Mouse (Mus musculus) C3H10T1/2 (cell line): Measurements from ENCODE around the gene Tax1bp1. TPM values are rescaled to one million over a fixed set of nuclear protein-coding genes. Genes with fewer than 3 reads are reported as not detected.

Source experiments
- polyA plus RNA-seq, 2 experiments: library from polyadenylated mRNA; unstranded; fragments of >200 nt; fragmentation: generic; extraction: Trizol; gene quantifications; one replicate each; pipeline ENCODE4 v1.2.1; 2012; ENCODE audit warnings: missing spikeins in 2 of 2

The Tax1bp1 gene
- polyA plus RNA-seq = 10 to 100 TPM in 1 of 2 experiments, 1 to 10 TPM in 1; 1.4 to 18.4 TPM

GRCm38 (mm10) chr6:52713104-52713896, at the start of gene Tax1bp1:
TSS of gene Tax1bp1 (plus strand) at chr6:52713729.

Other genes starting within 250 kb of the Tax1bp1 start
- gene Hibadh, start 73.3 kb upstream of the Tax1bp1 start, polyA plus RNA-seq = 10 to 100 TPM in 1 of 2 experiments, 1 to 10 TPM in 1; 4.8 to 32.7 TPM